Mouse (Mus musculus) frontal cortex, postnatal 14 days (tissue): ENCODE data around the gene Tmem88.

Experiments
- DNase-seq, 2 experiments: peaks; one replicate each; pipeline ENCODE4 v3.0.0; 2022; ENCODE audit warnings: low spot score in 2 of 2

Tmem88 gene

DNA sequence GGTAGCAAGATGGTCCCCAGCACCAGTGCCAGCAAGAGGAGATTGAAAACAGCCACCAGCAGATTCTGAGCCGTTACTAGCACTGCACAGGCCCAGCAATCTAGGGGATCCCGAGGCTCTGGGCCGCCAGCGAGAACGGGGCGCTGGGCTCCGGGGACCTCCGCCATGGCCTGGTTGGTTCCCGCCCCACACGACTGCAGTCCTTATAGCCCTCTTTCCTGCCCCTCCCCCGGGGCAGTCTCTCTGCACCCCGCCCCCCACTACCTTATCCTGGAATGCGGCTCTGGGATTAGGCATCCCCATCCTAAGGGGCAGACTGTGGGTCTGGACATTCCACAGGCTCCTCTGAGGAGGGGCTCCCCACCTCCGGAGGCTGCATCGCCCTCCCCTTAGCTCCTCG is at the start of gene Tmem88:
Gene Tmem88 (minus strand): TSS at position 176 of the 400 bp plus-strand sequence.
- DNase-seq, result peak; percentile 23 to 25

DNA sequence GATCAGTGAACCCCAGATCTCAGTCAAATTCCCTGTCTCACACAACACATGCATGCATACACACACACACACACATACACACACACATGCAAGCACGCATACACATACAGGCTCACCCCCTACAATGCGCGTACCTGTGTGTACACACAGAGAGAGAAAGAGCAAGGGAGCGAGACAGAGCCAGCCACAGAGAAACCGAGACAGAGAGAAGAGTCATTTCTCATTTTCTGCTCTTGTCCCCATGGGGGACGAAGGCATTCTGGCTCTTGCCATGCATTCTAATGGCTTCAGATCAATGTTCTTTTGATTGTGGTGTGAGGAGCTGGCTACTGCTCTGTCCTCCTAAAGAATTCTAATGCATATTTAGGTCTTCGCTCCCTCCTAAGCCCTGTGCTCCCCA is 49.3 kb upstream of the Tmem88 start:
- no peak for DNase-seq

DNA sequence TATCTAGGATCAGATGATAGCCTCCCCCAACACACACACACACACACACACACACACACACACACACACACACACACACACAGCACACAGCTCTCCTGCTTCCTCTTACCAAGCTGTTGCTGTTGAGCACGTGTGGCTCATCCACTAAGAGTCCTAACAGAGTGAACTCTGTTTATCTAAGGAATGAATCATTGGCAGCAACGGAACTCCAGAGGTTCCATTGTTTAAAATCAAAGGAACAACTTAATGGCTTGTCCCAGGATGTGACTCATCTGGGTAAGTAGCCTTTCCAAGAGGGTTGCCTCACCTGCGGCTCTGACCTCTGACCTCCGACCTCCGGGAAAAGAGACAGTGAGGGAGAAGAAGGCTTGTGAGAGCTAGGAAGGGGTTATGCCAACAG is 45.3 kb upstream of the Tmem88 start:
- DNase-seq, result no peak

DNA sequence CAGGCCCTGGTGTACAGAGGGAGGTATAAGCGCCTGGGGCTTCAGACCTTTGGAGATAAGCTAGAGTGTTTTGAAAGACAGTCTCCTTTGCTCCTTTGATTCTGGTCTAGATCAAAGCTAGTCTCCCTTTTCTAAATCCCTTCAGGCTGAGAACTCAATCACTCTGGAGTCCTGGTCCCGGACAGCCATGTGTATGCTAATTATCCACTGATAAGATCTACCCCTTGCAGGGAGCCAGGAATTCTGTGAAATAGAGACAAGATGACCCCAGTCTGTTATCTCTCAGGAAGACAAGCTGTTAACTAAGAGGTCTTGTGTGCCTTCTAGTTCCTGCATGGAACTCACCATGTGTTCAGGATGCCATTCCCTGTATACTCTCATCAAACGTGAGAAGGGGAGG is 39.3 kb upstream of the Tmem88 start:
- DNase-seq, result no peak

DNA sequence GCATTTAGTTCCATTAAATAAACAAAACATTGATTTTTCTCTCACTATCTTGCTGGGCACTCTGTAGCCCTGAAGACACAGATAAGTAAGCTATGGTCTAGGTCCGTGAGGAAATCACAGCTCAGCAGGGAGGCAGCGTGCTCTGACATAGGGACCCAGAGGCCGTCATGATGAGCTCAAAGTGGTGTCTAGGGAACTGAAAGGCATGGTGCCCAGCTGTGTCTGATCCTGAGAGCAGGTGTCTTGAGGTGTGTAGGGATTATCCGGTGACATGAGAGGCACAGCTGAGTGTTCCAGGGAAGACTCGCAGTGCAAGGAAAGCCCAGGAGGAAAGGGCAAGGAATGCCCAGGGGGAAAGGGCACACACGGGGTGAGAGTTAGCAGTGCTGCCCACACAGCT is 35.2 kb upstream of the Tmem88 start:
- DNase-seq, result no peak

DNA sequence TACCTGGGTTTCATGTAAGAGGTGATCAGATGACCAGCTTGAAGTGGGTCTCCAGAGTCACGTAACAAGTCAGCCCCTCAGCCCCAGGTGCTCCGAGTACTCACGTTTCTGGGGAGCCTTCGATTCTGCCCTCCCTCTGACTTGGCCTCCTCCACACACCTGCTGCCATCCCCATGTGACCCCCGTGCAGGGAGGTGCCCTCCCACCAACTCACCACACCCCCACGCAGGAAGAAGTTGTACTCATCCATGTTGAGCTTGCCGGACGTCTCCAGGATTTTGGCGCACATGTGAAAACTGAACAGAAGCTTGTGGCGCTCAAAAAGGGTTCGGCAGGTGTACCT is 34.6 kb upstream of the Tmem88 start:
- no peak for DNase-seq

DNA sequence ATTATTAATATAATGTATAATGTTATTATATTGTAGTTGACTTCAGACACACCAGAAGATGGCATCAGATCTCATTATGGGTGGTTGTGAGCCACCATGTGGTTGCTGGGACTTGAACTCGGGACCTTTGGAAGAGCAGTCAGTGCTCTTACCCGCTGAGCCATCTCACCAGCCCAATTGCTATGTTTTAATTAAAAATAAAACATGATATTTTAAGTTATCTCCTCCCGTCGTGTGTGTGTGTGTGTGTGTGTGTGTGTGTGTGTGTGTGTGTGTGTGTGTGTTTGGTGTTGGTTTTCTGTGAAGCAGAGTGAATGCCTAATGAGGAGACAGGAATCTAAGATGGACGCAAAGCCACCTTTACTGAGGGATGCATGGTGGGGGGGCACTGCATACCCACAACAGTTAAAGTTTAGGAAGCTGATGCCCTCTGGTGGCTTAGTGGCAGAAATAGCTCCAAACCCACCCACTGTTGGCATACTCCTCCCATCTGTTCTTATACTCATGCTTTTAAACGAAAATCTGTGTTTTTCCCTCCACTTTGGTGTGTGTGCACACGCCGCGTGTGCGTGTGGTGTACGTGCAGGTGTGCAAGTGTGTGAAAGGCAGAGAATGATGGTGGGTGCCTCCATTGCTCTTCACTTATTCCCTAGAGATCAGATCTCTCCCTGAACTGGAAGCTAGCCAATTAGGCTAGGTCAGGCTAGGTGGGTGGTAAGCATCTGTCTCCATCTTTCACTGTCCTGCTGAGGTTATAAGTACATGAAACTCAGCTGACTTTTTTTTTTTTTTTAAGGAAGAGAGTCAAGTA is 34.0 kb upstream of the Tmem88 start:
- peak; percentile 62 to 63 for DNase-seq

DNA sequence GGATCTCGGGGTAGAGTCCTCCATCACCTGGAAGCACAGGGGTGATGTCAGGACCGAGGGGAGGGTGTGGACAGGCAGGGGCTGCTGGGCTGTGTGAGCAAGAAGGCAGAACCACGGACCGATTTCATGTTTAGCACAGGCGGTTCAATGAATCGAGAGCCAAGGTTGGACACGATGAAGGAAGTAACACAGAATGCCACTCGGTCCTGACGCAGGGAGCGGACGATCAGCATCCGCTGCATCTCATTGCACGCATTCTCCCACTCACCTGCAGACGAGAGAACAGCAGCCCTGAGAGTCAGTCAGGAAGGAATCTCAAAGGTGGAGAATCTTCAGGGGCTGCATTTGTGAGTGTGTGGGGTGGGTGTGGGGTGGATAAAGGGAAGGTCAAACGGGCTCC is 32.6 kb upstream of the Tmem88 start:
- no peak for DNase-seq

DNA sequence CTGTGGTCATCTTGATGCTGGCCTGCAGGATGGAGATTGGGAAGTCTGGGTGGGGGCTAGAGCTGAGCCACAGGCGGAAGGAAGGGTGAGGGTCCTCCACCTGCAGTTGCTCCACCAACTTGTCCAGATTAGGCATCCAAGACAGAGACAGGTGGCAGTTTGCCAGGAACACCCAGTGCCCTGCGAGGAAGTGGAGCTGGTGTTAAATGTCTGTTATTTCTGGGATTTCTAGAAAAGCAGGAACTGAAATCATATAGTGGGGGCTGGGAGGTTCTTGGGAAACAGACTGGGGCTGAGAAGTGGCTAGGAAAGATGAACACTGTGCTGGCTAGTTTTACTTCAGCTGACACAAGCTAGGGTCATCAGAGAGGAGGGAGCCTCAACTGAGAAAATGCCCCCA is 31.3 kb upstream of the Tmem88 start:
- peak in 1 of 2 experiments; percentile 20 for DNase-seq

DNA sequence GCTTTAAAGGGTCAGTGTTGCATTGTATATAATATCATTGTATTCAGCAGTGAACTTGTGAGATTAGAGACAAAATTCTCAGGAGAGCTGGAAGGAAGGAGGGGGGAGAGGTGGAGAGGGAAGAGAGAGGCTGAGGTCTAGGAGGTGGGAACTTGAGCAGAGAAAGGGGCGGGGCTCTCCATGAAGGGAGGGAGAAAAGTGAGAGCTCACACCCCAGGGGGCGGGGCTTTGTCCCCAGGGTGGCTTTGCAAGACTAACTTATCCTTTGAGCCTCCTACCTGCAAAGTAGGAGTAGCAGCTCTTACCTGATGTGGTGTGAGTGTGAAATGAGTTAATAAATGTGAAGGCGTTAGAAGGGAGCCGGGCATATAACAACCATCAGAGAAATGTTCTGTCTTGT is 30.7 kb upstream of the Tmem88 start:
- DNase-seq, result no peak

DNA sequence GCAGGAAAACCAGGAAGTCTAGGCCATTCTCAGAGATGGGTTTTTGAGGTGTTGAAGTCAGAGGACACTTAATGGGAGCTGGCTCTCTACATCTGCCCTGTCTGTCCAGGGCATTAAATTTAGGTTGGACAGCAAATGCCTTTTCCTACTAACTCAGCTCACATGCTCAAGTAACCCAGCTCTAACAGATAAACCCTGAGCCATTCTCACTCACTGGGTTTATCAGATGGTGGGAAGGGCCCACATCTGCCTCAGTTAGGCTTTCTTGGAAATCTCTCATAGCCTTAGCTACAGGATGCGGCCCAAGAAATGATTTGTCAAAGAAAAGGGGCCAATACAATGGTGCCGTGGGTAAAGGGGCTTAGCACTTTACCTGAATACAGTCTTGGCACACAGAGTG is 28.2 kb upstream of the Tmem88 start:
- DNase-seq, result no peak

DNA sequence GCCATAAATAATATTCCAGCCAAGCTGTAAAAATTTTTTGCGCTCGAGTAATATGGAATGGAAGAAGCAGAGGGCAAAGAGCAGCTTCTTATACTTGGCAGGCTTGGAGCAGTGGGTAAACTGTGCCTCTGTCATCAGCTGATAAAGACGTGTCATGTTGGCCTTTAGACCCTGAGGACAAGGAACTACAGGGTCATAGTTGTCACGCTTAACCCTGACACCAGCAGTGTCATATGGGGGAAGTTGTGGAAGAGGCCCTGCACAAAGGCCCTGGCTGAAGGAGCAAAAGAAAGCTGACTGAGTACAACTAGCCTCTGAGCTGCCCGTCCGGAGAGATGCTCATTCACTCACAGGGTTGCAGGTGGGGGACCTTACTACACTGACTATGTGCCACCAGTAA is 25.9 kb upstream of the Tmem88 start:
- no peak for DNase-seq

DNA sequence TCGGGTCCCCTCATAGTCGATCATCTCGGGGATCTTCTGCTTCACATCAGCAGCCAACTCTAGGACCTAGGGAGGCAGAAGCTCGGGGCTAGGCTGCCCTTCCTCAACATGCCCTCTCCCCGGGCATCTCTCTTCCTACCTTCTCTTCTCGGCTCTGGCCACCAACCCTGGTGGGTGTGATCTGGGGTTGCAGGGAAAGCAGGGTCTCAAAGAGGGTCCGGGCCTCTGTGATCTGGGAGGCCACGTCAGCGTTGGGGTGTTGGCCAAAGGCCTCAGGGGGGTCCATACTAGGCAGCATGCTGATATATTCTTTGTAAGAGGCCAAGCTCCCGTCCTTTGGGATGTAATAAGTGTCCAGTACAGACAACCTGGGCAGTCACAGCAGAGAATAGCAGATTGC is 24.8 kb upstream of the Tmem88 start:
- DNase-seq, result no peak

DNA sequence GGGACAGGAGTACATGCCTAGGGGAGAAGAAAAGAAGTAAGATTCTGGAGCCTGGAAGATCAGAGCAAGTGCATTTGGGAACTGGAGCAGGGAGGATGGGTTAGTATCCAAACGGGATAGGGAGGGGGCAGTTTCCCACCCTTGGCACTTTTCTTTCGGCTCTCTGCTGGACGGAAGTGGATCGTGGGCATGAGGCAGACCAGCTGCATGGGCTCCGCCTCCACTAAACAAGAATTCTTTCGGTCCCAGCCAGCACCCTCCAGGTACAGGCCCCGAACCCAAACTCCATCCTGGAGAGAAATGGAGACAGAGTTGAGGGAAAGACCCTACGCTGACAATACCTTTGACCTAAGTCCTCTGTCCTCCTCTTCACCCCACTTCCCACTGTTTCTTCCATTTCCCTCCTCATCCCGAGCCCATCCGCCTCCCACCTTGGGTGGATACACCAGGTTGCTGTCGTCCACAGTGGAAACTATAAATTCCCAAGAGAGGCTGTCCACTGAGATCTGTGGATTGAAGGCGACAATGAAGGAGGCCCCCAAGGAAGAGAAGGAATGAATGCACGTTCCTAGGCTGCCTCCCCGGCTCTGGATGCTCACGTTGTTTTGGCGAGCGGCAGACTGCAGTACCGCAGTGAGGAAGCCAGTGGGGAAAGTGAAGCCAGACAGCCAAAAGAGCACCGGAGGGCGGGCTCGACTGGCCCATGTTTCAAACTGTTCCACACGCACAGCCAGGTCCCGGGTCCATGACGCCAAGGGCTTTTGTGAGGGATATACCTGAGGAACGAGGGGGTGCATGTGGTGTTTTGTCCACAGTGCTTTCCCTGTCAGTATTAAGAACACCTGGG is 23.3 kb upstream of the Tmem88 start:
- DNase-seq, result no peak

DNA sequence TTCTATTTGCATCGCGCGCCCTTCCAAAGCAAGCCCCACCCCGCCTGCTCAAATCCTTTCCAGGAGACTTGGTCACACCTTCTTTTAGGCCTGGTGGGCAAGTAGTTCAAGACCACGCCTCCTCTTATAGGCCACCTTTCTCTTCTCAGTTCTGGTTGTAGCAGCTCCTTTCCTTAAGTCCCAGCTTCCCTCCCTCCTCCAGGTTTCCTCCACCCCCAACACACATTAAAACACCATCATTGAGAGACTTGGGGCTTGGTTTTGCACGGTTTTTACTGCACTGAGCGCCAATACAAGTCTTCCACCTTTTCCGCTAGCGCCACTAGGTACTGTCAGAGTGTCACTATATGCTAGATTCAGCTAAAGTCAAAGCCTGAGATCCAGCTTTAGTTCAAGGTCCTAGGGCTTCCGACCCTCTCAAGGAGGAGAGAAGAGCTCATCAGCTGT is 22.5 kb upstream of the Tmem88 start:
- no peak for DNase-seq

DNA sequence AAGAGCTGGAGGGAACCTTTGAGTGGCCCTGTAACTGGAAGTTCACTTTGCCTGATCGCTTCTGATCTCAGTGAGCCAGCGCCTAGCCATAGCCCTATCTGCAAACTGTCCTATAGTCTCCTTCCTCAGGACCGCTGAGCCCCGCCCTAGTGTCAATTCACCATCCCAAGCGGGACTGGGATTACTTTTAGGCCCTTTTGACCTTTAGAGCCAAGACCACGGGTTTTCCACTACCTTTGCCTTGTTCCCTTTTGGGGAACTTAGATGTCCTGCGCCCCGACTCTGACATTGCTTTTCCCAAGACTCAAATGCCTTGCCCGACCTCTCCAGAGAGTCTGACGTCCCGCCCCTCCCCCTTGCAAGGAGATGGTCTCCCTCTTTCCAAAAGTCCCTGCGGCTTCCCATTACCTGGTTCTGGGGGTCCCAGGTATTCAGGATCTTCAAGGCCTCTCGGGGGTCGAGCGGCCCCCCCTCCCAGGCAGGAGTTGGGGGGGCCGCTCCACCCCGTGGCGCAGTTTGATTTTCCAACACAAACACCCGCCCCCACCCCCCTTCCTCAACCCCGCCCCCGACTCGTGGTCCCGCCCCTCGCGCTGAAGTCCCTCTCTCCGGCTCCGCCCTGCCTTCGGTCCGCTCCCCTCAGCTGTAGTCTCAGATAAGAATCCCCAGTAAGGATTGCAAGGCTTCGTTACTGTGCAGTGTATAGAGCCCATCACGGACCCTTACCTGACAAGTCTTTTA is 21.9 kb upstream of the Tmem88 start:
- DNase-seq, result no peak

DNA sequence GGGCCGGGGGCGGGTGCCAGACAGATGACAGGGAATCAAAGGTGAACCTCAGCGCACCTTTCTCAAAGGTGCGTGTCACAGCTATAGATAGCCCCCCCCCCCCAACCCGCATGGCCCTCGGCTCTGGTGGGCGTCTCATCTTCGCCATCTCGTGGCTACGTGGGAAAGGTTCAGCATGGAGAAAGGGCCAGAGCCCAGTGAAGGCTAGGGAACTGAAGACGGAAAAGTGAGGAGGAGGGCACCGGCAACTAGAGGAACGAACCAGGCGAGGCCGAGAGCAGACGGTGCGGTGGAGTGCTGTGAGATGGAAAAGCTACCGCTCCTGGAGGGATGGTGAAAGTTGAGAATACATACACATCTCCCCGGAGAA is 21.4 kb upstream of the Tmem88 start:
- DNase-seq, result peak; percentile 40 to 42

DNA sequence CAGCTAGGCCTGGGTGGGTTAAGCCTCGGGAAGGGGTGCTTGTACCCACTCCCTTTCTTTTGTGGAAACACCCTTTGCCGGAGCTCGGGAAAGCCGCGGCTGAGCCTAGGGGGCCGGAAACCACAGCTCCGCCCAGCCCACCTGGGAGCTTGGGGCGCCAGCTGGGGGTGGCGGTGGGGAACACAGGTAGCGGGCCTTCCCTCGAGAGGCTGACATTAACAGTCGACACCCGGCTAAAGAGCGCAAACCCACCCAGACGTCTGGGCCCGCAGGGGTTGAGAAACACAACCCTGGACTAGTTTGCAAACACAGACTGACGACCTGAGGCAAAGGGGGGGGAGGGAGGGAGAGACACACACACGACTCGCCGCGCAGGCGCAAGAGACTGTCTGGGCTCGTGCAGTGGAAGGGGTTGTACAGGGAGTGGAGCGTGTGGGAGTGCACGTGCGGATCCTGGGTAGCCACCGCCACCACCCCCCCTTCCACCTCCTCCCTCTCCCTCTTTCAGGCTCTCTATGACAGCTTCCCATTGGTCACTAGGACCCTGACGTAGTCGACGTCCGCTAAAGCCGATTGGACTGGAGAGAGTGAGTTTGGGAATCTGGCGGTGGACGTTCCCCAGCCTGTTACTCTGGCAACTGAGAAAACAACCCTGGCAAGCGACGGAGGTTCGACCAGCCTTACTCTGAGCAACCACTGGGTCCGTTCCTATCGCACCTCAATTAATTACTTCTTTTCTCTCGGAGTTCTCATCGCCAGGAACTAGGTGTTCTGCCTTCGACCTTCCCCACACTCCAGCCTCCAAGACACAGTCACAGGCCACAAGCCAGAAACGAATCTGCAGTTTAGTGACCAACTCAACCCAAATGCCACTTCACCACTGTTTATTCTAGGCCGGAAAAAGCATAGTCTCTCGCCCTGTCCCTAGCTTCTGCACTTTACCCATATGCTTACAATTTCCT is 20.7 kb upstream of the Tmem88 start:
- DNase-seq, result peak; percentile 87 to 93

DNA sequence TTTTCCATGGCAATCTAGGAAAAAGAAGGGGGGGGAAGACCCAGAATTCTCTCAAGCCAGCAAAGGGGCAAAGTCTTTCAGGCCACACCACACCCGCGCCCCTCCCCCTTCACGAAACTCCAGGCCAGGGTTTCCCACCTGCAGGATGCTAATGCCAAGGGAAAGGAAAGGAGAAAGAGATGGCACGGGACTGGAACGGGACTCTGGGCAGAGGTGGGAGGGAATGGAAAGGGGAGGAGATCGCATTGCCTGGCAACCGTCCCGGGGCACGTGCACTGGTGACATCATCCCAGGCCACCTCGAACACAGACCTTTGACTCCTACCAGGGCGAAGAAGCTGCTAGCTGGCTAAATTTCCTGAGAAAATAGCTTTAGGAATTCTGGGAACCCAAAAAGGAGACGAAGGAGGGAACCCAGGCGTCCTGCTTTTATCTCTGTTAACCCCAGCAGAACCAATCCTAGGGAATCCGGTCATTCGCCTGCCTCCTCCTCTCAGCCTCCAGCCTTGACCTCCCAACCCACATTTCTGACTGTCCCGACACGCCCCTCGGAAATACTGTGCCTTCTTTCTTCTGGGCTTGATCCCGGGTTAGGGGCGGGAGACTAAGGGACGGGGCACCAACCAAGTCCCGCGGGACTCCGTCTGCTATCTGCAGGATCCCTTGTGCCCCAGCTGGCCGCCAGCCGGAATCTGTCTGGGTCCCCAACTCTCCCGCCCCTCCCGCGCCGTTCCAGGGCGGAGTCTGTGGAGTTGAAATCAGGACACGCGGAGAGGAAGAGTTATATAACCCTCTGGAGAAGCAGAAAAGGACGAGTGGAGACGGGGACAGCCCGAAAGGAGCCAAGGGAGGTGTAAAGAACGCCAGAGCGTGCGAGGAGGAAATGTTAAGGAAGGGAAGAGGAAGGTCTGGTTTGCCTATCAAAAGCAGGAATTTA is 19.7 kb upstream of the Tmem88 start:
- DNase-seq, result peak; percentile 88 to 95

DNA sequence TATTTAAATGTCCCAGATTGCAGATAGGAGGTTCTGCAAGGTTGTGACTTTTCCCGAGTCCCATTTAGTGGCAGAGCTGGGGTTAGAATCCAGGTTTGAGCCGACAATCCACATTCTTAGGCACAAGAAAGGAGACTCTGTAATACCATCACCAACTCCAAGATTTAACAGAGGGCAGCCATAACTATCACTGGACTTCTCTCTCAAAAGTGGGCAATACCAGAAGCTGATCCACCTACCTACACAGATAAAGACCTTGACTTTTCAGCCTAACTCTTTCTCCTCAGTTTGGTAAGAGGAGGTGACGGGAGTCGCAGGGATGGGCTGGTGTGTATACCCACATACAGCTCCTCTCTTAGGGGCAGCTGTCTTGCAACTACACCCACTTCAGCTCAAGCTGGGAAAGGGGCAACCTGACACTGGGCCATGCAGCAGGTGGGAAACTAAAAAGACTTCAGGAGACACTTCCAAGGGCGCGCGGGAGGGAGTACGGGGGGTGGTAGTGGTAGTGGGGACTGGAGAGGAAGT is 19.0 kb upstream of the Tmem88 start:
- peak in 1 of 2 experiments; percentile 23 for DNase-seq
